ENCODE assay signal across 25 mouse cellular contexts in the genomic region with DNA sequence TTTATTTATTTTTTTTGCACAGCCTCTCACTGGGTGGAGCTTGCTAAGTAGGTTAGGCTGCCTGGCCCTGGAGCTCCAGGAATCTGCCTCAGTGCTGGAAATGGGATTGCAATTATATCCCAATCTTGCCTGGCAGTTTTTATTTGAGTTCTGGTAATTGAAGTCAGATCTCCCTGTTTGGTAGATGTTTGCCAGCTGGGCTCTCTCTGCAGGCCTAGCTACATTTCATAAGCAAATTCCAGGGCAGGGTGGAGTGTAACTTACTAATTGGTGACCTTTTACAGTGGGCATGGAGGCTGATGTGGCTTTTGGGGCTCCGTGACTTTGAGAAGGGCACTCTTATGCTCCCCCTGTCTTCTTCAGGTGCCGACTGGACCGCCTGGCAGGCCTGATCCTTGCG.
DNase-seq lines count a peak whose midpoint lies in the region; ATAC-seq lines count a peak whose summit lies in the region.
"Had no signal": no experiment of that assay in that cellular context is flagged by ENCODE, and none has a peak within 500 bp of the region (broad histone marks: within the 10 kb centered on the region; RNA-seq: fewer than 3 reads in every experiment).

No protein-coding gene starts in this region.

- peak overlapping the region; percentile 73 for H3K27ac ChIP-seq in embryonic facial prominence, embryonic 13.5 days
- peak overlapping the region; percentile 66 for H3K27ac ChIP-seq in limb, embryonic 12.5 days
- no peak overlapping the region for H3K27ac ChIP-seq in forebrain, embryonic 10.5 days
- H3K27ac ChIP-seq: layer of hippocampus, adult 2 months; liver, embryonic 12.5 days; lung, embryonic 15.5 days; midbrain, embryonic 13.5 days had no signal

- no peak overlapping the region for H3K9ac ChIP-seq in embryonic facial prominence, embryonic 13.5 days
- no peak overlapping the region for H3K9ac ChIP-seq in limb, embryonic 12.5 days (replicated peaks)
- H3K9ac ChIP-seq: forebrain, postnatal 0 days; liver, embryonic 12.5 days; lung, embryonic 15.5 days; midbrain, embryonic 13.5 days had no signal

- no peak for ATAC-seq in embryonic facial prominence, embryonic 13.5 days (ENCODE audit: insufficient number of reproducible peaks, insufficient read depth, low FRiP score, low TSS enrichment, low read depth)
- ATAC-seq in limb, embryonic 12.5 days (ENCODE audit: insufficient number of reproducible peaks, insufficient read depth, low FRiP score, low TSS enrichment, low read depth): peak; percentile 64; the same call in 1 of the 2 replicates
- ATAC-seq: activated CD4-positive, CD25-positive, alpha-beta regulatory T cell, adult 4 months; CD4-positive, CD25-positive, alpha-beta regulatory T cell, adult 4 months; forebrain, postnatal 0 days; liver, embryonic 12.5 days; midbrain, embryonic 13.5 days had no signal

- WGBS in embryonic facial prominence, embryonic 13.5 days: 7% methylated on average over 4 of the region's 4 CpGs
- 11% methylated on average over 4 of the region's 4 CpGs for WGBS in limb, embryonic 12.5 days
- 60% methylated on average over 4 of the region's 4 CpGs for WGBS in forebrain, embryonic 10.5 days

- H3K36me3 ChIP-seq in embryonic facial prominence, embryonic 13.5 days: no peaks in the 10 kb centered on the region
- H3K36me3 ChIP-seq in limb, embryonic 12.5 days: no peaks in the 10 kb centered on the region
- H3K36me3 ChIP-seq in forebrain, embryonic 10.5 days (replicated peaks): no peaks in the 10 kb centered on the region
- H3K36me3 ChIP-seq: liver, embryonic 12.5 days; lung, embryonic 15.5 days; midbrain, embryonic 13.5 days had no signal

- peak overlapping the region; percentile 27; the same call in 1 of the 2 replicates for H3K4me2 ChIP-seq in embryonic facial prominence, embryonic 13.5 days
- H3K4me2 ChIP-seq in limb, embryonic 12.5 days: peak overlapping the region; percentile 16
- H3K4me2 ChIP-seq: heart, embryonic 11.5 days; liver, embryonic 12.5 days; lung, embryonic 15.5 days; midbrain, embryonic 13.5 days had no signal

- no peak overlapping the region for H3K4me3 ChIP-seq in embryonic facial prominence, embryonic 13.5 days
- H3K4me3 ChIP-seq in limb, embryonic 12.5 days (replicated peaks): no peak overlapping the region
- H3K4me3 ChIP-seq in forebrain, embryonic 10.5 days: no peak overlapping the region
- H3K4me3 ChIP-seq: layer of hippocampus, adult 2 months; liver, embryonic 12.5 days; lung, embryonic 15.5 days; midbrain, embryonic 13.5 days; myocyte had no signal

- H3K4me1 ChIP-seq in embryonic facial prominence, embryonic 13.5 days: peaks cover 23% of the 10 kb centered on the region
- peaks cover 39% of the 10 kb centered on the region for H3K4me1 ChIP-seq in limb, embryonic 12.5 days (replicated peaks)
- H3K4me1 ChIP-seq in forebrain, embryonic 10.5 days: peaks cover 20% of the 10 kb centered on the region
- H3K4me1 ChIP-seq: liver, embryonic 12.5 days; lung, embryonic 15.5 days had no signal

- DNase-seq in embryo, embryonic 11 days: peak; percentile 17
- DNase-seq in embryo, embryonic 10 days (ENCODE audit: low spot score): no peak
- peak; percentile 14 for DNase-seq in lung, postnatal 10 days
- no peak for DNase-seq in lung, adult 18-20 months
- DNase-seq in forebrain, embryonic 10.5 days (ENCODE audit: extremely low spot score, low spot score): no peak
- DNase-seq in right cerebral cortex, postnatal 36 days (ENCODE audit: low spot score in 2 of 2): no peak
- DNase-seq: adrenal gland, postnatal 10 days; cerebellum, postnatal 10 days; forebrain, postnatal 0 days; heart, postnatal 10 days; kidney, adult 8-10 months; kidney, postnatal 14 days; layer of hippocampus, postnatal 36 days; right cerebral cortex, postnatal 4 days; thymus, postnatal 25 days had no signal

- no peaks in the 10 kb centered on the region for H3K27me3 ChIP-seq in embryonic facial prominence, embryonic 13.5 days
- H3K27me3 ChIP-seq in limb, embryonic 12.5 days: no peaks in the 10 kb centered on the region
- no peaks in the 10 kb centered on the region for H3K27me3 ChIP-seq in forebrain, embryonic 10.5 days (ENCODE audit: poor library complexity, severe bottlenecking)
- H3K27me3 ChIP-seq: liver, embryonic 12.5 days; lung, embryonic 15.5 days; midbrain, embryonic 13.5 days had no signal

- peaks cover 8% of the 10 kb centered on the region; the same call in 1 of the 2 replicates for H3K9me3 ChIP-seq in embryonic facial prominence, embryonic 13.5 days
- H3K9me3 ChIP-seq in limb, embryonic 12.5 days: 0 out of 2 replicates have a peak, but pooled peaks cover 13% of the 10 kb centered on the region
- peaks cover 16% of the 10 kb centered on the region; the same call in 1 of the 2 replicates for H3K9me3 ChIP-seq in forebrain, embryonic 10.5 days
- H3K9me3 ChIP-seq: liver, embryonic 12.5 days; lung, embryonic 15.5 days; midbrain, embryonic 13.5 days had no signal

Comparison
In these comparisons a context has a peak if more than half of its experiments do, and no peak if none do; other contexts are left out.
1. DNase-seq: peak in embryo, embryonic 11 days (single experiment) and lung, postnatal 10 days (single experiment); none in embryo, embryonic 10 days (single experiment), lung, adult 18-20 months (0 of 2), forebrain, embryonic 10.5 days (single experiment) and right cerebral cortex, postnatal 36 days (0 of 2).